Mouse (Mus musculus) stomach, embryonic 14.5 days (tissue): ENCODE measurements around the gene Gm43552. TPM values are rescaled to one million over a fixed set of nuclear protein-coding genes. Genes with fewer than 3 reads are reported as not detected.
"Not testable (repeated sequence)": the region's sequence is repeated elsewhere in the genome, so short reads cannot be mapped to it uniquely, and the experiment has no call there.

Experiments used
- ATAC-seq: fragments of 200-750 bp; cut with Nextera tagmentation; 2 replicates; pipeline ENCODE4 v1.8.0; 2017; ENCODE audit warnings: low read depth, moderate TSS enrichment; ENCODE audit not compliant: insufficient number of reproducible peaks, insufficient read depth, low FRiP score
- H3K27ac ChIP-seq: fragments of 300-500 bp; sonication (generic); 2 replicates; pipeline ENCODE4 v1.5.1; 2014; ENCODE audit warnings: mild to moderate bottlenecking, low read length, moderate library complexity, mixed read lengths
- H3K27me3 ChIP-seq: fragments of 300-500 bp; sonication (generic); 2 replicates; pipeline ENCODE4 v1.6.1; 2014; ENCODE audit warnings: low read length, control low read depth, mixed read lengths; ENCODE audit not compliant: control insufficient read depth, insufficient read depth
- H3K36me3 ChIP-seq: fragments of 300-500 bp; sonication (generic); 2 replicates; pipeline ENCODE4 v1.6.1; 2014; ENCODE audit warnings: mild to moderate bottlenecking, control low read depth, low read length, moderate library complexity, mixed read lengths; ENCODE audit not compliant: control insufficient read depth, insufficient read depth
- H3K4me1 ChIP-seq: fragments of 300-500 bp; sonication (generic); 2 replicates; pipeline ENCODE4 v1.6.1; 2014; ENCODE audit warnings: low read length, control low read depth, mixed read lengths; ENCODE audit not compliant: control insufficient read depth, insufficient read depth
- H3K4me2 ChIP-seq: fragments of 300-500 bp; sonication (generic); replicated peaks from 2 replicates; pipeline ENCODE4 v1.6.1; 2014; ENCODE audit warnings: low read depth, low read length, control low read depth
- H3K4me3 ChIP-seq: fragments of 300-500 bp; sonication (generic); 2 replicates; pipeline ENCODE4 v1.5.1; 2014; ENCODE audit warnings: low read depth, low read length, control low read depth
- H3K9ac ChIP-seq: fragments of 300-500 bp; sonication (generic); replicated peaks from 2 replicates; pipeline ENCODE4 v1.6.1; 2014; ENCODE audit warnings: low read depth, mild to moderate bottlenecking, control low read depth, low read length, moderate library complexity, mixed read lengths
- H3K9me3 ChIP-seq: fragments of 300-500 bp; sonication (generic); 2 replicates; pipeline ENCODE4 v1.6.1; 2016; ENCODE audit warnings: low read depth, low read length, control low read depth; ENCODE audit not compliant: control insufficient read depth
- WGBS: fragments of 180-500 bp; shearing (Covaris S2); extraction: QIAGEN DNeasy Blood & Tissue Kit; methylation state at CpG from one replicate; pipeline ENCODE4 v1.1.7; 2014; 5-methylcytosine and 5-hydroxymethylcytosine counted together
- polyA plus RNA-seq: library from polyadenylated mRNA; unstranded; fragments of >200 nt; fragmentation: Nextera tagmentation; extraction: Ambion mirVana; gene quantifications from 2 replicates; pipeline ENCODE4 v1.2.1, GENCODE M21; 2014

Gene Gm43552
- polyA plus RNA-seq, 1 experiment from 2014 or later, result not detected

- Histone ChIP-seq H3K9me3 (no peaks in the 10 kb centered on the region), H3K4me3 (no peak overlapping the region), H3K4me1 (no peaks in the 10 kb centered on the region; the same call in 1 of the 2 replicates), H3K9ac (no peak overlapping the region), H3K4me2 (no peak overlapping the region), H3K27ac (no peak overlapping the region), H3K27me3 (no peaks in the 10 kb centered on the region), H3K36me3 (no peaks in the 10 kb centered on the region)
- 88% methylated on average over 4 of the region's 4 CpGs for WGBS
- no peak for ATAC-seq
Measured at GRCm38 (mm10) chr5:65482996-65483395, 9.6 kb downstream of the Gm43552 start.

- Histone ChIP-seq H3K27ac (peak overlapping the region; percentile 36; the same call in 1 of the 2 replicates), H3K36me3 (no peaks in the 10 kb centered on the region), H3K27me3 (no peaks in the 10 kb centered on the region), H3K9me3 (no peaks in the 10 kb centered on the region), H3K4me1 (no peaks in the 10 kb centered on the region), H3K9ac (no peak overlapping the region), H3K4me2 (no peak overlapping the region), H3K4me3 (no peak overlapping the region)
- no peak for ATAC-seq
- 69% methylated on average over 4 of the region's 4 CpGs for WGBS
Measured at GRCm38 (mm10) chr5:65480511-65480910, 12.1 kb downstream of the Gm43552 start.

- H3K4me1 ChIP-seq, result no peaks in the 10 kb centered on the region
- 69% methylated on average over 9 of the region's 9 CpGs for WGBS
- ATAC-seq, result peak; percentile 80
Measured at GRCm38 (mm10) chr5:65479681-65480445, 12.8 kb downstream of the Gm43552 start.

GRCm38 (mm10) chr5:65478224-65478623, 14.4 kb downstream of the Gm43552 start:
- 65% methylated on average over 4 of the region's 4 CpGs for WGBS
- H3K27ac ChIP-seq, result no peak overlapping the region
- H3K36me3 ChIP-seq, result no peaks in the 10 kb centered on the region
- H3K4me2 ChIP-seq, result no peak overlapping the region
- H3K27me3 ChIP-seq, result no peaks in the 10 kb centered on the region
- no peaks in the 10 kb centered on the region for H3K4me1 ChIP-seq
- no peak overlapping the region for H3K9ac ChIP-seq
- no peak for ATAC-seq
- H3K9me3 ChIP-seq, result no peaks in the 10 kb centered on the region
- no peak overlapping the region for H3K4me3 ChIP-seq

More at GRCm38 (mm10) chr5:65479681-65480445, 12.8 kb downstream of the Gm43552 start:
- Histone ChIP-seq H3K27me3 (no peaks in the 10 kb centered on the region), H3K4me2 (no peak overlapping the region), H3K9ac (no peak overlapping the region), H3K9me3 (no peaks in the 10 kb centered on the region), H3K36me3 (no peaks in the 10 kb centered on the region), H3K27ac (peak overlapping the region; percentile 36; the same call in 1 of the 2 replicates), H3K4me3 (no peak overlapping the region)

GRCm38 (mm10) chr5:65476739-65477138, 15.9 kb downstream of the Gm43552 start:
- ATAC-seq, H3K4me1 ChIP-seq, H3K9ac ChIP-seq, H3K4me3 ChIP-seq, H3K27ac ChIP-seq, H3K4me2 ChIP-seq, H3K27me3 ChIP-seq, H3K36me3 ChIP-seq, H3K9me3 ChIP-seq: not testable (repeated sequence)
- 90% methylated on average over 3 of the region's 4 CpGs for WGBS

GRCm38 (mm10) chr5:65475806-65476205, 16.8 kb downstream of the Gm43552 start:
- H3K9ac ChIP-seq, result no peak overlapping the region
- no peak overlapping the region for H3K4me2 ChIP-seq
- 90% methylated on average over 2 of the region's 2 CpGs for WGBS
- H3K4me3 ChIP-seq, result no peak overlapping the region
- no peaks in the 10 kb centered on the region; the same call in 1 of the 2 replicates for H3K4me1 ChIP-seq
- no peaks in the 10 kb centered on the region for H3K27me3 ChIP-seq
- H3K9me3 ChIP-seq, result no peaks in the 10 kb centered on the region
- no peak for ATAC-seq
- H3K27ac ChIP-seq, result no peak overlapping the region
- no peaks in the 10 kb centered on the region for H3K36me3 ChIP-seq

- Histone ChIP-seq H3K36me3 (peaks cover 15% of the 10 kb centered on the region), H3K27ac (no peak overlapping the region), H3K9me3 (no peaks in the 10 kb centered on the region), H3K9ac (no peak overlapping the region), H3K4me2 (no peak overlapping the region), H3K27me3 (no peaks in the 10 kb centered on the region), H3K4me3 (no peak overlapping the region), H3K4me1 (no peaks in the 10 kb centered on the region; the same call in 1 of the 2 replicates)
- ATAC-seq, result no peak
- 84% methylated on average over 6 of the region's 6 CpGs for WGBS
Measured at GRCm38 (mm10) chr5:65469766-65470165, 22.9 kb downstream of the Gm43552 start.

- Histone ChIP-seq H3K36me3 (peaks cover 15% of the 10 kb centered on the region), H3K27ac (no peak overlapping the region), H3K4me3 (no peak overlapping the region), H3K4me1 (no peaks in the 10 kb centered on the region; the same call in 1 of the 2 replicates), H3K9me3 (no peaks in the 10 kb centered on the region), H3K4me2 (no peak overlapping the region), H3K9ac (no peak overlapping the region), H3K27me3 (no peaks in the 10 kb centered on the region)
- 55% methylated on average over 3 of the region's 3 CpGs for WGBS
- ATAC-seq, result no peak
Measured at GRCm38 (mm10) chr5:65466911-65467310, 25.7 kb downstream of the Gm43552 start.
